ENCODE assay signal across 25 mouse cellular contexts in the genomic region with DNA sequence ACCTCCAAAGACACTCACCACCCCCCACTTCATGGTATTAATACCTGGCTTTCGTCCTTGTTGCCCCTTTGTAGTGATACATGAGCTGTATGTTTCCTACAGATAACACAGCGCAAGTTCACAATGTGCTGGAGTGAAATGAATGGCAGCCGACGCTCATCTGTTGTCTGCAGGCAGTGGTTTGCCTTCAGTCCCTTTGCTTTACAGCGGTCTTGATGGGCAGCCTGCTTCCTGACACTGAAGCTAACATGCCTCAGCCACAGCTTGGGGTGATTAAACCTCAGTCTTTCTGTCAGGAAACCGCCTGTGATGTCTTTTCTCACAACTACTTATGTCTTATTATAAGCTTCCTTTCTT.
DNase-seq lines count a peak whose midpoint lies in the region; ATAC-seq and TF ChIP-seq lines count a peak whose summit lies in the region.
"Had no signal": no experiment of that assay in that cellular context is flagged by ENCODE, and none has a peak within 500 bp of the region (broad histone marks: within the 10 kb centered on the region; RNA-seq: fewer than 3 reads in every experiment).

No protein-coding gene starts in this region.

- no peaks in the 10 kb centered on the region for H3K27me3 ChIP-seq in forebrain, embryonic 13.5 days
- no peaks in the 10 kb centered on the region for H3K27me3 ChIP-seq in forebrain, embryonic 16.5 days (replicated peaks; ENCODE audit: control insufficient read depth, insufficient read depth, low read length)
- H3K27me3 ChIP-seq in hindbrain, embryonic 14.5 days (ENCODE audit: control insufficient read depth, insufficient read depth, low read length), result no peaks in the 10 kb centered on the region
- no peaks in the 10 kb centered on the region for H3K27me3 ChIP-seq in hindbrain, embryonic 10.5 days (ENCODE audit: insufficient read depth, poor library complexity, severe bottlenecking)
- no peaks in the 10 kb centered on the region for H3K27me3 ChIP-seq in midbrain, embryonic 14.5 days (ENCODE audit: control insufficient read depth, insufficient read depth, low read length)
- no peaks in the 10 kb centered on the region for H3K27me3 ChIP-seq in midbrain, embryonic 11.5 days (ENCODE audit: control insufficient read depth, insufficient read depth, low read length)
- no peaks in the 10 kb centered on the region for H3K27me3 ChIP-seq in liver, postnatal 0 days (ENCODE audit: insufficient read depth, low read length)
- H3K27me3 ChIP-seq: embryonic facial prominence, embryonic 15.5 days; limb, embryonic 13.5 days; liver, embryonic 12.5 days; lung, embryonic 15.5 days had no signal

- ATAC-seq in forebrain, embryonic 13.5 days, result peak; percentile 48; the same call in 1 of the 2 replicates
- ATAC-seq in forebrain, embryonic 16.5 days, result no peak; the same call in 1 of the 2 replicates
- ATAC-seq in hindbrain, embryonic 14.5 days (ENCODE audit: low FRiP score), result peak; percentile 31; the same call in 1 of the 2 replicates
- ATAC-seq in midbrain, embryonic 14.5 days (ENCODE audit: low FRiP score, low TSS enrichment), result no peak; the same call in 1 of the 2 replicates
- ATAC-seq in midbrain, embryonic 11.5 days (ENCODE audit: low FRiP score), result no peak
- no peak for ATAC-seq in liver, postnatal 0 days
- ATAC-seq: CD4-positive, CD25-positive, alpha-beta regulatory T cell, adult 4 months; inflammation-experienced regulatory T-cells, adult 6 months; liver, embryonic 12.5 days had no signal

- no peaks in the 10 kb centered on the region for H3K36me3 ChIP-seq in forebrain, embryonic 13.5 days (ENCODE audit: poor library complexity, severe bottlenecking)
- H3K36me3 ChIP-seq in forebrain, embryonic 16.5 days (ENCODE audit: control insufficient read depth, insufficient read depth), result no peaks in the 10 kb centered on the region
- no peaks in the 10 kb centered on the region for H3K36me3 ChIP-seq in hindbrain, embryonic 14.5 days (replicated peaks; ENCODE audit: control insufficient read depth, insufficient read depth)
- H3K36me3 ChIP-seq in hindbrain, embryonic 10.5 days, result no peaks in the 10 kb centered on the region
- no peaks in the 10 kb centered on the region for H3K36me3 ChIP-seq in midbrain, embryonic 14.5 days (ENCODE audit: control insufficient read depth, insufficient read depth, low read length)
- no peaks in the 10 kb centered on the region for H3K36me3 ChIP-seq in midbrain, embryonic 11.5 days (ENCODE audit: control insufficient read depth, insufficient read depth, low read length)
- H3K36me3 ChIP-seq in liver, postnatal 0 days (replicated peaks; ENCODE audit: insufficient read depth, low read length), result no peaks in the 10 kb centered on the region
- H3K36me3 ChIP-seq: embryonic facial prominence, embryonic 15.5 days; heart, embryonic 10.5 days; limb, embryonic 13.5 days; liver, embryonic 12.5 days; lung, embryonic 15.5 days had no signal

- TF ChIP-seq CTCF in liver, postnatal 0 days (IDR thresholded peaks at IDR 0.05; ENCODE audit: low read depth), result no peak

- TF ChIP-seq EP300 in liver, postnatal 0 days (IDR thresholded peaks at IDR 0.05; ENCODE audit: low read depth), result no peak

- no peaks in the 10 kb centered on the region for H3K9me3 ChIP-seq in forebrain, embryonic 13.5 days (replicated peaks)
- H3K9me3 ChIP-seq in forebrain, embryonic 16.5 days (ENCODE audit: control insufficient read depth, low read length), result no peaks in the 10 kb centered on the region
- H3K9me3 ChIP-seq in hindbrain, embryonic 14.5 days (ENCODE audit: control insufficient read depth, low read length), result no peaks in the 10 kb centered on the region
- no peaks in the 10 kb centered on the region for H3K9me3 ChIP-seq in hindbrain, embryonic 10.5 days
- H3K9me3 ChIP-seq in midbrain, embryonic 14.5 days (ENCODE audit: control insufficient read depth, low read length), result no peaks in the 10 kb centered on the region
- H3K9me3 ChIP-seq in midbrain, embryonic 11.5 days (ENCODE audit: control insufficient read depth, low read length), result no peaks in the 10 kb centered on the region
- no peaks in the 10 kb centered on the region for H3K9me3 ChIP-seq in liver, postnatal 0 days (ENCODE audit: low read length)
- H3K9me3 ChIP-seq: embryonic facial prominence, embryonic 15.5 days; heart, embryonic 10.5 days; limb, embryonic 13.5 days; liver, embryonic 12.5 days; lung, embryonic 15.5 days had no signal

- no peak for DNase-seq in hindbrain, embryonic 14.5 days (ENCODE audit: low spot score)
- DNase-seq in hindbrain, embryonic 10.5 days (ENCODE audit: low spot score), result no peak
- peak; percentile 38 for DNase-seq in midbrain, embryonic 14.5 days
- DNase-seq in midbrain, embryonic 11.5 days (ENCODE audit: low spot score, missing footprints), result no peak
- no peak for DNase-seq in liver, postnatal 0 days
- DNase-seq: cerebellum, adult 8-10 months; cerebellum, postnatal 36 days; embryo, embryonic 11 days; gastrocnemius, postnatal 10 days; kidney, adult 2 months; kidney, postnatal 10 days; layer of hippocampus, postnatal 36 days; thymus, adult 18-20 months; thymus, postnatal 4 days had no signal

- H3K4me3 ChIP-seq in forebrain, embryonic 13.5 days, result no peak overlapping the region
- H3K4me3 ChIP-seq in forebrain, embryonic 16.5 days (replicated peaks; ENCODE audit: low read length), result no peak overlapping the region
- H3K4me3 ChIP-seq in hindbrain, embryonic 14.5 days (replicated peaks; ENCODE audit: low read length), result no peak overlapping the region
- H3K4me3 ChIP-seq in hindbrain, embryonic 10.5 days, result no peak overlapping the region
- no peak overlapping the region for H3K4me3 ChIP-seq in midbrain, embryonic 14.5 days (replicated peaks; ENCODE audit: low read depth, low read length)
- no peak overlapping the region for H3K4me3 ChIP-seq in midbrain, embryonic 11.5 days (ENCODE audit: low read depth, low read length)
- no peak overlapping the region for H3K4me3 ChIP-seq in liver, postnatal 0 days (ENCODE audit: low read depth, low read length)
- H3K4me3 ChIP-seq: embryonic facial prominence, embryonic 15.5 days; heart, embryonic 10.5 days; limb, embryonic 13.5 days; liver, embryonic 12.5 days; lung, embryonic 15.5 days; myocyte had no signal

- H3K9ac ChIP-seq in forebrain, embryonic 13.5 days, result no peak overlapping the region
- H3K9ac ChIP-seq in forebrain, embryonic 16.5 days (replicated peaks; ENCODE audit: low read depth, low read length), result no peak overlapping the region
- no peak overlapping the region for H3K9ac ChIP-seq in hindbrain, embryonic 14.5 days
- H3K9ac ChIP-seq in midbrain, embryonic 14.5 days (replicated peaks; ENCODE audit: low read length), result no peak overlapping the region
- H3K9ac ChIP-seq in midbrain, embryonic 11.5 days (ENCODE audit: low read length), result no peak overlapping the region
- H3K9ac ChIP-seq in liver, postnatal 0 days (replicated peaks), result no peak overlapping the region
- H3K9ac ChIP-seq: embryonic facial prominence, embryonic 15.5 days; limb, embryonic 13.5 days; liver, embryonic 12.5 days; lung, embryonic 15.5 days had no signal

- no peak overlapping the region for H3K4me2 ChIP-seq in forebrain, embryonic 13.5 days
- no peak overlapping the region for H3K4me2 ChIP-seq in forebrain, embryonic 16.5 days (ENCODE audit: low read length)
- no peak overlapping the region for H3K4me2 ChIP-seq in hindbrain, embryonic 14.5 days (replicated peaks)
- H3K4me2 ChIP-seq in midbrain, embryonic 14.5 days (ENCODE audit: low read length), result no peak overlapping the region
- H3K4me2 ChIP-seq in midbrain, embryonic 11.5 days, result no peak overlapping the region
- no peak overlapping the region for H3K4me2 ChIP-seq in liver, postnatal 0 days (ENCODE audit: low read depth, low read length)
- H3K4me2 ChIP-seq: embryonic facial prominence, embryonic 15.5 days; limb, embryonic 13.5 days; liver, embryonic 12.5 days; lung, embryonic 15.5 days had no signal

- no peak overlapping the region for H3K27ac ChIP-seq in forebrain, embryonic 13.5 days
- H3K27ac ChIP-seq in forebrain, embryonic 16.5 days (ENCODE audit: low read length), result no peak overlapping the region
- H3K27ac ChIP-seq in hindbrain, embryonic 14.5 days, result 0 out of 2 replicates have a peak overlapping the region, but pooled peaks have one; percentile 11
- no peak overlapping the region for H3K27ac ChIP-seq in hindbrain, embryonic 10.5 days
- H3K27ac ChIP-seq in midbrain, embryonic 14.5 days (replicated peaks; ENCODE audit: low read depth, low read length), result peak overlapping the region; percentile 60; the same call in 1 of the 2 replicates
- no peak overlapping the region for H3K27ac ChIP-seq in midbrain, embryonic 11.5 days (ENCODE audit: low read depth, low read length)
- H3K27ac ChIP-seq in liver, postnatal 0 days (ENCODE audit: low read depth), result no peak overlapping the region
- H3K27ac ChIP-seq: embryonic facial prominence, embryonic 15.5 days; heart, embryonic 10.5 days; limb, embryonic 13.5 days; liver, embryonic 12.5 days; lung, embryonic 15.5 days; macrophage had no signal

- 65% methylated on average over 6 of the region's 6 CpGs for WGBS in forebrain, embryonic 13.5 days
- WGBS in forebrain, embryonic 16.5 days, result 73% methylated on average over 6 of the region's 6 CpGs
- 59% methylated on average over 6 of the region's 6 CpGs for WGBS in hindbrain, embryonic 14.5 days
- WGBS in hindbrain, embryonic 10.5 days, result 76% methylated on average over 6 of the region's 6 CpGs
- WGBS in midbrain, embryonic 14.5 days, result 50% methylated on average over 6 of the region's 6 CpGs
- 74% methylated on average over 6 of the region's 6 CpGs for WGBS in midbrain, embryonic 11.5 days
- 45% methylated on average over 6 of the region's 6 CpGs for WGBS in liver, postnatal 0 days (ENCODE audit: insufficient replicate concordance)

- H3K4me1 ChIP-seq in forebrain, embryonic 13.5 days, result no peaks in the 10 kb centered on the region
- H3K4me1 ChIP-seq in forebrain, embryonic 16.5 days (replicated peaks; ENCODE audit: control insufficient read depth, insufficient read depth, low read length), result no peaks in the 10 kb centered on the region
- no peaks in the 10 kb centered on the region for H3K4me1 ChIP-seq in hindbrain, embryonic 14.5 days (replicated peaks; ENCODE audit: control insufficient read depth, insufficient read depth, low read length)
- H3K4me1 ChIP-seq in hindbrain, embryonic 10.5 days (replicated peaks), result no peaks in the 10 kb centered on the region
- no peaks in the 10 kb centered on the region for H3K4me1 ChIP-seq in midbrain, embryonic 14.5 days (ENCODE audit: control insufficient read depth, insufficient read depth, low read length)
- H3K4me1 ChIP-seq in midbrain, embryonic 11.5 days (ENCODE audit: control insufficient read depth, insufficient read depth, low read length), result no peaks in the 10 kb centered on the region
- H3K4me1 ChIP-seq in liver, postnatal 0 days (ENCODE audit: insufficient read depth), result no peaks in the 10 kb centered on the region
- H3K4me1 ChIP-seq: embryonic facial prominence, embryonic 15.5 days; heart, embryonic 10.5 days; limb, embryonic 13.5 days; liver, embryonic 12.5 days; lung, embryonic 15.5 days had no signal

Comparison
In these comparisons a context has a peak if more than half of its experiments do, and no peak if none do; other contexts are left out.
1. ATAC-seq: peak in forebrain, embryonic 13.5 days (single experiment) and hindbrain, embryonic 14.5 days (single experiment); none in forebrain, embryonic 16.5 days (single experiment), midbrain, embryonic 14.5 days (single experiment), midbrain, embryonic 11.5 days (single experiment) and liver, postnatal 0 days (single experiment).
2. H3K27ac ChIP-seq: peak in hindbrain, embryonic 14.5 days (single experiment) and midbrain, embryonic 14.5 days (single experiment); none in forebrain, embryonic 13.5 days (single experiment), forebrain, embryonic 16.5 days (single experiment), hindbrain, embryonic 10.5 days (single experiment), midbrain, embryonic 11.5 days (single experiment) and liver, postnatal 0 days (single experiment).